In the genomic region with DNA sequence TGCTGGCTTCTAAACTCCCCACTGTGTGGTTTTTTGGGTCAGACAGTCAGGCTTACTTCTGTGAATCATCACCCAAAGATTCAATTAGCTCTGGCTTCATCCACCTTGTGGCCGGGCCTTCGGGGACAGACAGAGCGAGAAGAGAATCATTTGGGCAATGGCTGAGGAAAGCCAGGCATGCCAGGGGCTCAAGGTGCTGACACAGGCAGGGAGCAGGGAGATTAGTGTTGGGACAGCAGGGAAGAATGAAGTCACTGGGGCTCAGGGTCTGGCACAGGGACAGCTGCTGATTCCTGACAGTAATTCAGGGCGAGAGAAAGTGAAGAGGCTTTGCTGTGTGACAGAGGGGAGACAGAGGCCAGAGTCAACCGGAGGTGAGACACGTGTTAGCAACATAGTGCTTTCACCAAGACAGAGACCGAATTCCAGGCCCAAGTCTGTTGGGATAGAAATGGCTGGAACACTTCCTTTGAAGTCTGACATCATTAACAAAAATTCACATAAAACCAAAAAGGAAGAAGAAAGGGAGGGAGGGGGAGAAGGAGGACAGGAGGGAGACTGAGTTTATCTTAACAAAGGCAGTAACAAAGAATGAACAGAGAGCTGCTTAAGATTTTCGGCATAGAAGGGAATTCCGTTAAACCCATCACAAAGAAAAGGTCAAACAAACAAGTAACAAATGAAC, we compare ENCODE assay signal across 19 mouse cellular contexts. TPM values are rescaled to one million over a fixed set of nuclear protein-coding genes. Genes with fewer than 3 reads are reported as not detected.
A peak's percentile ranks its signal among the peaks of the same experiment; 100 is the strongest.
DNase-seq lines count a peak whose midpoint lies in the region; ATAC-seq and TF ChIP-seq lines count a peak whose summit lies in the region.
"Had no signal": no experiment of that assay in that cellular context is flagged by ENCODE, and none has a peak within 500 bp of the region (broad histone marks: within the 10 kb centered on the region; RNA-seq: fewer than 3 reads in every experiment).

No protein-coding gene starts in this region.

- peaks cover 15% of the 10 kb centered on the region for H3K4me1 ChIP-seq in heart, embryonic 10.5 days
- H3K4me1 ChIP-seq in intestine, embryonic 14.5 days (replicated peaks; ENCODE audit: control insufficient read depth, insufficient read depth, low read length), result 0 out of 2 replicates have a peak, but pooled peaks cover 7% of the 10 kb centered on the region
- H3K4me1 ChIP-seq in intestine, postnatal 0 days (replicated peaks; ENCODE audit: control insufficient read depth, insufficient read depth, low read length), result no peaks in the 10 kb centered on the region
- H3K4me1 ChIP-seq: midbrain, embryonic 13.5 days had no signal

- 0 out of 2 replicates have a peak overlapping the region, but pooled peaks have one; percentile 16 for H3K27ac ChIP-seq in heart, embryonic 10.5 days
- 0 out of 2 replicates have a peak overlapping the region, but pooled peaks have one; percentile 14 for H3K27ac ChIP-seq in intestine, embryonic 14.5 days (ENCODE audit: low read depth)
- no peak overlapping the region for H3K27ac ChIP-seq in intestine, postnatal 0 days (ENCODE audit: low read depth, low read length)
- H3K27ac ChIP-seq: embryonic facial prominence, embryonic 12.5 days; gastrocnemius, adult 2 months; hindbrain, embryonic 10.5 days; limb, embryonic 15.5 days; midbrain, embryonic 13.5 days had no signal

- no peak for TF ChIP-seq CTCF in intestine, postnatal 0 days (IDR thresholded peaks at IDR 0.05; ENCODE audit: low read depth)

- intact Hi-C loops in heart, postnatal 10 days (cut with DNase I), result no loop called here

- H3K9ac ChIP-seq in intestine, embryonic 14.5 days (ENCODE audit: low read length), result no peak overlapping the region
- H3K9ac ChIP-seq in intestine, postnatal 0 days (ENCODE audit: low read depth, low read length), result no peak overlapping the region
- H3K9ac ChIP-seq: embryonic facial prominence, embryonic 12.5 days; limb, embryonic 15.5 days; midbrain, embryonic 13.5 days had no signal

- H3K4me3 ChIP-seq in heart, embryonic 10.5 days, result no peak overlapping the region
- no peak overlapping the region for H3K4me3 ChIP-seq in intestine, embryonic 14.5 days (ENCODE audit: low read depth, low read length)
- no peak overlapping the region for H3K4me3 ChIP-seq in intestine, postnatal 0 days (ENCODE audit: low read depth, low read length)
- H3K4me3 ChIP-seq: embryonic facial prominence, embryonic 12.5 days; gastrocnemius, adult 2 months; hindbrain, embryonic 10.5 days; limb, embryonic 15.5 days; midbrain, embryonic 13.5 days had no signal

- ATAC-seq in intestine, embryonic 14.5 days (replicated peaks; ENCODE audit: low FRiP score, low TSS enrichment, low read depth), result no peak
- no peak for ATAC-seq in intestine, postnatal 0 days
- ATAC-seq: lung, postnatal 0 days; midbrain, embryonic 13.5 days had no signal

- H3K4me2 ChIP-seq in intestine, embryonic 14.5 days (ENCODE audit: low read length), result no peak overlapping the region
- no peak overlapping the region for H3K4me2 ChIP-seq in intestine, postnatal 0 days (replicated peaks; ENCODE audit: low read depth)
- H3K4me2 ChIP-seq: embryonic facial prominence, embryonic 12.5 days; limb, embryonic 15.5 days; midbrain, embryonic 13.5 days had no signal

- H3K27me3 ChIP-seq in heart, embryonic 10.5 days (ENCODE audit: insufficient read depth, poor library complexity, severe bottlenecking), result peaks cover 57% of the 10 kb centered on the region
- no peaks in the 10 kb centered on the region; the same call in 1 of the 2 replicates for H3K27me3 ChIP-seq in intestine, embryonic 14.5 days (replicated peaks; ENCODE audit: control insufficient read depth, insufficient read depth, low read length)
- no peaks in the 10 kb centered on the region for H3K27me3 ChIP-seq in intestine, postnatal 0 days (replicated peaks; ENCODE audit: control insufficient read depth, insufficient read depth, low read length)
- H3K27me3 ChIP-seq: embryonic facial prominence, embryonic 12.5 days; limb, embryonic 15.5 days; midbrain, embryonic 13.5 days had no signal

- DNase-seq in heart, embryonic 10.5 days (ENCODE audit: low spot score), result peak; percentile 81
- DNase-seq in heart, postnatal 10 days, result no peak
- no peak for DNase-seq in intestine, embryonic 14.5 days (ENCODE audit: low spot score)
- peak; percentile 95 for DNase-seq in Muller cell, postnatal 12 days (ENCODE audit: inconsistent ontology term)
- no peak for DNase-seq in adrenal gland, adult 2 months
- DNase-seq in cerebellum, adult 9-11 months, result no peak
- DNase-seq: cerebellum, adult 18-20 months; gastrocnemius, adult 2 months; kidney, adult 8-10 months; kidney, postnatal 14 days; right cerebral cortex, postnatal 14 days; spleen, adult 18-20 months; thymus, postnatal 25 days had no signal

- WGBS in heart, embryonic 10.5 days, result 25% methylated on average over 9 of the region's 9 CpGs
- WGBS in intestine, embryonic 14.5 days, result 30% methylated on average over 9 of the region's 9 CpGs
- WGBS in intestine, postnatal 0 days, result 51% methylated on average over 9 of the region's 9 CpGs

- no peaks in the 10 kb centered on the region for H3K36me3 ChIP-seq in heart, embryonic 10.5 days
- no peaks in the 10 kb centered on the region for H3K36me3 ChIP-seq in intestine, embryonic 14.5 days (ENCODE audit: control insufficient read depth, insufficient read depth, low read length)
- no peaks in the 10 kb centered on the region for H3K36me3 ChIP-seq in intestine, postnatal 0 days (ENCODE audit: control insufficient read depth, insufficient read depth)
- H3K36me3 ChIP-seq: embryonic facial prominence, embryonic 12.5 days; hindbrain, embryonic 10.5 days; limb, embryonic 15.5 days; midbrain, embryonic 13.5 days had no signal

- H3K9me3 ChIP-seq in heart, embryonic 10.5 days, result no peaks in the 10 kb centered on the region
- no peaks in the 10 kb centered on the region for H3K9me3 ChIP-seq in intestine, embryonic 14.5 days (ENCODE audit: control insufficient read depth, low read length)
- no peaks in the 10 kb centered on the region for H3K9me3 ChIP-seq in intestine, postnatal 0 days (ENCODE audit: control insufficient read depth)
- H3K9me3 ChIP-seq: embryonic facial prominence, embryonic 12.5 days; hindbrain, embryonic 10.5 days; limb, embryonic 15.5 days; midbrain, embryonic 13.5 days had no signal

RNA-seq across cellular contexts. Expression of gene Runx1, which starts 47.7 kb away (rescaled TPM):
- polyA plus RNA-seq in heart, embryonic 10.5 days (2016; fragmentation: Nextera tagmentation; extraction: Ambion mirVana), result 1.0 and 2.5 TPM in 2 replicates
- 1 to 10 TPM; 1.4 to 1.7 TPM for total RNA-seq in heart, postnatal 10 days (2021)
- 3.0 and 3.3 TPM in 2 replicates for polyA plus RNA-seq in intestine, embryonic 14.5 days (2014; fragmentation: Nextera tagmentation; extraction: Ambion mirVana)
- 1.7 TPM in 2 replicates for polyA plus RNA-seq in intestine, postnatal 0 days (2015; fragmentation: Nextera tagmentation; extraction: Ambion mirVana)
- 1 to 10 TPM; 3.6 to 4.9 TPM for total RNA-seq in adrenal gland, adult 2 months (2021)
- 4.2 and 6.2 TPM in 2 replicates for polyA plus RNA-seq in adrenal gland, adult 2 months (2012; rRNA removed)

Comparison
In these comparisons a context has a peak if more than half of its experiments do, and no peak if none do; other contexts are left out.
1. DNase-seq: peak in heart, embryonic 10.5 days (single experiment) and Muller cell, postnatal 12 days (single experiment); none in heart, postnatal 10 days (0 of 2), intestine, embryonic 14.5 days (single experiment), adrenal gland, adult 2 months (single experiment) and cerebellum, adult 9-11 months (single experiment).